Mouse (Mus musculus): ENCODE data around the gene Atg7.

Atg7 gene

GRCm38 (mm10) chr6:114736355-114736754, 93.5 kb downstream of the Atg7 start:
- DNase-seq, result no peak

GRCm38 (mm10) chr6:114737181-114737580, 94.3 kb downstream of the Atg7 start:
- DNase-seq, result no peak

- DNase-seq, result peak; percentile 74
Measured at GRCm38 (mm10) chr6:114737931-114738759, 95.2 kb downstream of the Atg7 start.

GRCm38 (mm10) chr6:114738760-114739112, 95.8 kb downstream of the Atg7 start:
- no peak for DNase-seq

- DNase-seq, result no peak
Measured at GRCm38 (mm10) chr6:114742209-114743003, 99.5 kb downstream of the Atg7 start.

GRCm38 (mm10) chr6:114743126-114743525, 100.2 kb downstream of the Atg7 start:
- DNase-seq, result no peak

- DNase-seq, result no peak
Measured at GRCm38 (mm10) chr6:114743845-114744244, 100.9 kb downstream of the Atg7 start.

GRCm38 (mm10) chr6:114746439-114746974, 103.6 kb downstream of the Atg7 start:
- no peak for DNase-seq

- DNase-seq, result no peak
Measured at GRCm38 (mm10) chr6:114748419-114748818, 105.5 kb downstream of the Atg7 start.

- no peak for DNase-seq
Measured at GRCm38 (mm10) chr6:114748882-114749281, 106.0 kb downstream of the Atg7 start.

GRCm38 (mm10) chr6:114758795-114759194, 115.9 kb downstream of the Atg7 start:
- DNase-seq, result no peak

- no peak for DNase-seq
Measured at GRCm38 (mm10) chr6:114766314-114766713, 123.4 kb downstream of the Atg7 start.

GRCm38 (mm10) chr6:114767710-114768109, 124.8 kb downstream of the Atg7 start:
- no peak for DNase-seq

GRCm38 (mm10) chr6:114770337-114770736, 127.4 kb downstream of the Atg7 start:
- DNase-seq, result no peak

- no peak for DNase-seq
Measured at GRCm38 (mm10) chr6:114771502-114771901, 128.6 kb downstream of the Atg7 start.

GRCm38 (mm10) chr6:114775210-114775609, 132.3 kb downstream of the Atg7 start:
- no peak for DNase-seq

- no peak for DNase-seq
Measured at GRCm38 (mm10) chr6:114777872-114778271, 135.0 kb downstream of the Atg7 start.

GRCm38 (mm10) chr6:114778650-114779049, 135.8 kb downstream of the Atg7 start:
- no peak for DNase-seq

- DNase-seq, result no peak
Measured at GRCm38 (mm10) chr6:114780583-114780982, 137.7 kb downstream of the Atg7 start.

GRCm38 (mm10) chr6:114781415-114782240, 138.7 kb downstream of the Atg7 start:
- DNase-seq, result peak; percentile 25

- DNase-seq, result no peak
Measured at GRCm38 (mm10) chr6:114782486-114782885, 139.6 kb downstream of the Atg7 start.

- no peak for DNase-seq
Measured at GRCm38 (mm10) chr6:114786461-114786860, 143.6 kb downstream of the Atg7 start.

- no peak for DNase-seq
Measured at GRCm38 (mm10) chr6:114787606-114788005, 144.7 kb downstream of the Atg7 start.
